Mouse (Mus musculus): ENCODE measurements around the gene Ythdf2.
A peak's percentile ranks its signal among the peaks of the same experiment; 100 is the strongest.

Gene Ythdf2

DNA sequence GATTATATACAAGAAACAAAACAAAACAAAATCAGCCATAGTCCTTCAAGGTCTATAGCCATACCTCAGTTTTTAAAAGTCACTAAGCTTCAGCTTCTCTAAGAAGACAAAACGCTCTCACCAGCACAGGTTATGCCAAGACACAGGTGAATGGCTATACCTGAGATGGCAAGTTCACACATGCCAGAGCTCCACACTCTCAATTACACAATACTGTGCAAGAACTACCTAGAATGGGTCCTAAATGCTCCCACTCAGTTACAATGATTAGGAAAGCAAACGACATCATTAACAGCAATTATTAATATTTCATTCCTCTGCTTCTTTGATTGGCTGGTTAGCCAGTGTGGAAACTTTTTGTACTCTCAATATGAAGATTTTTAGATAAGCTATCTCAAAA, 2.8 kb downstream of the Ythdf2 start:
- no peak for DNase-seq (ENCODE audit: low spot score)

DNA sequence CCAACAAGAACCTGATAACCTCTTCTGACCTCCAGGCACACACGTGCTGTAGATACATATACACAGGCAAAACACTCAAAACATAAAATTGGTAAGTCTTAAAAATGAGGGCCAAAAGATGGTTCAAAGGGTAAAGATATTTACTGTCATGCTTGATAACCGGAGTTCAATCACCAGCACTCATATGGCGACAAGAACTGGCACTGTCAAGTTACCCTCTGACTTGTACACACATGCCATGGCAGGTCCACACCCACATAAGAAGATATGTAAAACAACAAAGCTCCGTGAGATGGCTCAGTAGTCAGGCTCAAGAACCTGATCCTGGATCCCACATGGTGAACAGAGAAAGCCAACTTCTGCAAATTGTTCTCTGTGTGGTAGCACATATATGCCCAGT, 4.8 kb downstream of the Ythdf2 start:
- no peak for DNase-seq (ENCODE audit: low spot score)

DNA sequence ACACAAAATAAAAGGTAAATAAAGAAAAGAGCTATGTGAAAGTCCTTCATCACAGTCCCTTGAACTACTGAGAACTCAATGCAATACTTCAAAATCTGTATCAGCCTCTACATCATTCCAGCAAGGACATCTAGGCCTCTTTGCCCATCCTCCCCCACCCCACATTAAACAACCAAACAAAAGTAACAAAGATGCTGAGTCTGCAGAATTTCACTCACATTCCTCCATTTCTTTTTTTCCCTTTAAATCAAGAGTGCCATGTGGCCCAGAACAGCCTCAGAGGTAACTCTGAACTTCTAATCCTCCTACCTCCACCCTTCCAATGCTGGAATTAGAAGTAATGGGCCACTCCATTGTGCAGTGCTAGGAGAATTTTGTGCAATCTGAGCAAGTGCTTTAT, 13.3 kb downstream of the Ythdf2 start:
- no peak for DNase-seq (ENCODE audit: low spot score)

DNA sequence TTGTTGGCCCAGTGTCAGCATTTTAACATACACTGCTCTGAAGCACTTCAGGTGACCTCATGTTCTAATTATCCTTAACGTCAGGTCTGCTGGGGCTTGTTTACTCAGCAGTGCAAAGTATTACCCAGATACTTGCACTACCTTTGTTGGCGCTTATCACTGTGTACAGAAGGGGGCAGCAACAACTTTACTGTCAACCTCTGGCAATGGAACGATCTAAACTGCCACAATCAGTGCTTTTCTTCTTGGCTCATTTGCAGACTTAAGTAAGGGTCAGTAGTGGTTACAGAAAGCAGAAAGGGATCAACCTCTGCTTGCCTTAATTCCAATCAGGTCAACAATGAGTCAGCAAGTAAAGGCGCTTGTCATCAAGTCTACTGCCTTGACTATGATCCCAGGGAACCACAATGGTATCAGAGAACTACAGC, 13.8 kb downstream of the Ythdf2 start:
- peak; percentile 59 for DNase-seq (ENCODE audit: low spot score)

DNA sequence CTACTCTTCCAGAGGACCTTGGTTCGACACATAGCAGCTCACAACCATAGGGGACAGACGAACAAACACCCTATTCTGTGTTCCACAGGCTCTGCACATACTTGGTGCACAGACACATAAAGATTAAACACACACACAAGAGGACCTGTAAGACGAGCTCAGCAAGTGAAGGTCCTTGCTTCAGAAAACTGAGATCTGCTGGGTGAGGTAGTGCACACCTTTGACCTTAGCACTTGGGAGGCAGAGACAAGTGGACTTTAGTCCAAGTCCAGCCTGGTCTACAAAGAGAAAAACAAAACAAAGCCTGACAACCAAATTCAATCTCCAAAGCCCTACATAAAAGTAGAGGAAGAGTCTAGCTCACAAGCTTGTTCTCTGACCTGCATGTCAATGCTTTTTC, 17.1 kb downstream of the Ythdf2 start:
- DNase-seq (ENCODE audit: low spot score), result no peak

DNA sequence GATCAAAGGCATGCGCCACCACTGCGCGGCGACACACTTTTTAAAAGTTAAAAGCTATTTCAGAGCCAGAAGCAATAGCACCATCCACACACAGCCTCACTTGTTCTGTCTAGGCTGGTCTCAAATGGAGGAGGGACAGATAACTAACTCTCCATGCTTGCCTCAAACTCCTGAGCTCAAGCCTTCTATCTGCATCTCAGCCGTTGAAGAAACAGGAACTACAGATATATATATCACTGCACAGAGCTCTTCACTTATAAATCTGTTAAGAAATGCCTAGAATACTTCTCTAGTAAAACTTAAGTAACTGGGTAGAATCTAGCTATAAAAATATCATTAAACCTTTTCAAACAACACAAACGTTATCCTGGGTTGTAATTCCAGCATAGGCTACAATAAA, 17.7 kb downstream of the Ythdf2 start:
- no peak for DNase-seq (ENCODE audit: low spot score)

DNA sequence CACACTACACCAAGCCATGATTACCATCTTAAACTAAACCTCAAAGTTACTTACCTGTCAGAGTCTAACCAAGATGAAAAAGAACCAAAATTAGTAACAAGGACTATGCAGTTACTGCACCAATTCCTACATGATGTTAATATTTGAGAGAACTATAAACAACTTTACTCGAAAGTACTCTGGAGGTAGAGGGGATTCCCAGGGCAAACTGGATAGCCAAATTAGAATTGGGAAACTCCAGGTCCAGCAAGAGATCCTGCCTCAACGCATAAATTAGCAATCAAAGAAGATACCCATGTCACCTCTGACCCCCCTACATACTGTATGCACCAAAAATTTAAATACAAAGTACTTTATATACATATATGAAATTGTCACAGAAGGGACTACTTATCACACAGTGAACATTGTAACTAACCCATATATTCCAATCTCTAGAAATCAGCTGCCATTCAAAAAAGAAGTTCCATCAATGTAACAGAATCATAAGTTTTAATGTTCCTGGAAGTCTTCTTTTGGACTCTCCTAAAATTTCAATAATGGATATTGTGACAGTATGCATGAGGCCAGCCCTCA, 24.2 kb downstream of the Ythdf2 start:
- DNase-seq (ENCODE audit: low spot score), result no peak

DNA sequence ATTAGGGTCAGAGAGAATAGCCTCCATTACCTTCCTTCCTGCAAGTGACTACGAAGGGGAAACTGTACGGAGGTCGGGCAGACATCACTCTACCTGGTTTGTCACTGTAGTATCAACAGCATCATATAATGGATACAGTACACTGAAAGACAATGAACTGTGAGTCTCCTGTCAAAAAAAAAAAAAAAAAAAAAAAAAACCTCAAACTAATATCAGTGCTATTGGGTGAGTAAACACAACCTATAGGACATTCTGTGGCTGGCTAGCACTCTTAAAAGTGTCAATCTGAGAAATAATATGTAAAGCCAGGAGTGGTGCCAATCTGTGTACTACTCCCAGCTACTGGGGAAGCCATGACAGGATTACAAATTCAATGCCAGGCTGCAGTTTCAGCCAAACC, 28.9 kb downstream of the Ythdf2 start:
- DNase-seq (ENCODE audit: low spot score), result no peak

DNA sequence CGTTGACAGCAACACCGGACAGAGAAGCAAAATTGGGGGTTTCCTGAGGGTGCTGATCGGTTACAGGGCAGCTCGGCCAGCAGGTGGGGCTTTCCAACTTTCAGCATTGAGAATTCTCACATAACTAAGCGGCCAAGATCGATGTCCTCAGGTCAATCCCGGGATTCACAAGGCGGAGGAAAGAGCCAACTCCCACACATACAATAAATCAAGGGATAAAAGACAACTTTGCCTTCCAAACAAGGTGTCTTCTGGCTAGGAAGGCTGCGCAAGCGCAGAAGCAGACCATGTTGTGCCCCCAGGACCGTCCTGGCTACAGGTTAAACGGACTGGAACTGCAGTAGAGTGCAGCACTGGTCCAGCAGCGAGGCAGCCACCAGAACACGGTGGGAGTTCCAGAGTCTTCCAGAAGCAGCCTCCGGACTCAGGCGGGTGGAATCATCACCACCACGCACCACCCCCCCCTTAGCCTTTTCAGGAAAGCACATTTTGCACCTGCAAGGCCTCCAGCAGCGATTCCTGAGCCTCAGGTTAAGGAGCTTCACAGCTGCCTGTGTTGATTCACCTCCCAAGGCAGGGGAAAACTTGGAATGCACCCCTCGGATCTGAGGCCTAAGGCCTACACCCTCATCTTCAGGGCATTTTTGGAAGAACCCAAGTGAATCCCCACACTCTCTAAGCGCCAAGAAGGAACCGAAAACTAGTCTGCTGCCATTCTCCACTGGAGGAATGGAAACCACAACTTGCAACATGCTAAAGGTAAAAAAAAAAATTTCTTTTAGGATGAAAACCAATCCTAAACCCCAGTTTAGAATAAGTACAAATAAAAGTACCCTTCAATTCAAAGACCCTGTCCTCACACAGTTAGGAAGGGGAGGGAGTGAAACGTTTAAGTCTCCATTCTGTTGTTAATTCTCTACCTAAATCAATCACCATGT, 30.1 kb downstream of the Ythdf2 start:
- no peak for DNase-seq (ENCODE audit: low spot score)

DNA sequence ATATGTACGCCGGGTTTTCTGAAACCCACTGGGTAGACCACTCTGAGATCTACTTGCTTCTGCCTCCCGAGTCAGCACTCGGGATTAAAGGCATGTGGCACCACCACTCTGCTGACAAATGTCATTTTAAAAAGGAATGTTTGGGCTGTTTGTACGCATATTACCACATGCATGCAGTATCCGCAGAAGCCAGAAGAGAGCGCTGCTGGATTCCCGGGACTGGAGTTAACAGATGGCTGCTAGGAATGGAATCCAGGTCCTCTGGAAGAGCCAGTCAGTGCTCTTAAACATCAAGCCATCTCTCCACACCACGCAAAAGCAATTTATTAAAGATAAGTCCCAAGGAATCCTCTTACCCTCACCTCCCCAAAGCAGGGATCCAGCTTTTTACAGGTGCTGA, 31.4 kb downstream of the Ythdf2 start:
- DNase-seq (ENCODE audit: low spot score), result peak; percentile 26

DNA sequence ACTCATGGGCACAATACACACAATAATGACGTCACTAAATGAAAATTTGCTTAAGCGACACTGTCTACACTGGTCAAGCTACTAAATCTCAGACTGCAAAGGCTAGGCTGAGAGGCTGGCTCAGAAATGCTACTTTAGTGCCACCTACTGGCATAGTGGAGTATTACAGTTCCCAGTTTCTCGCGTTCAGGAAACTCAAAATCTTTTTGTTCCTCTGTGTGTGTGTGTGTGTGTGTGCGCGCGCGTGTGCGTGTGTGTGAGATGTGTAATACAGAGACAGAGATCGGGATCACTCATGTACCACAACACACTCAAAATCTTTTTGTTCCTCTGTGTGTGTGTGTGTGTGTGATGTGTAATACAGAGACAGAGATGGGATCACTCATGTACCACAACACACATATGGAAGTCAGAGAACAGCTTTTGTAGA, 33.5 kb downstream of the Ythdf2 start:
- DNase-seq (ENCODE audit: low spot score), result peak; percentile 54

DNA sequence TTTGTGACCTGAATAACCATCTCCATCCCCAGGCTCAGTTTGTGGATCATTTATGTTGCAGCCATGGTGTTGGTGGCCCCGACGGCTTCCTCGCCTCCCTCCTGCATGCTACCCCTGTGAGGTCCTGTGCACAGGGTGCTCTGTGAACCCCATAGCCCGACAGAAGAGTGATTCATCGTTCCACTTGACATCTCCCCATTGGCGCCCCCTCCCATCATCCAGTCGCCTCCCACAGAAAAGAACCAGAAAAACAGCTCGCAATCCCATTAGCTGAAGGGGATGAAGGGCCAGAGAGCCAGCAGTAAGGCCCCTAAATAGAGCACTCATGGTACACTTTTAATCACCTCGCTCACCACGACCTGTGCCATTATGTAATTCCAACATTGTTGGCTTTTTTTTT, 35.6 kb downstream of the Ythdf2 start:
- no peak for DNase-seq (ENCODE audit: low spot score)

DNA sequence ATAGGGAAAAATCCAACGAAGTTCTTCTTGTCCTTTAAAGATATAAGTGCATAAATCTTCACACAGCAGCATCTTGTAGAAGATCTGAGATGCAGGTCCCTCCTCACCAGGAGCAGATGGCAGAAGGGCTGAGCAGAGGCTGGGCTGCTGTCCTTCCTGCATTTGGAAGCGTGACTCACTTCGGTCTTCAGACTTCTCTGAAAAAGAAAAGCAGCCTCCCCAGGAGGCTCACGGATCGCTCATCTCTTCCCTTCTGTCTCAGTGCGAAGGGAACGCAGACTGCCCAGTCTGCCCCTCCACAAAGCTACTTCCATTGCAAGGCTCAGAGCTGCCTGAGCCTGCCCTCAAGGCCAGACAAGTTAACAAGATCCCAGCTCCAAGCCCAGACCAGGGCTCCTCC, 41.2 kb downstream of the Ythdf2 start:
- no peak for DNase-seq (ENCODE audit: low spot score)

DNA sequence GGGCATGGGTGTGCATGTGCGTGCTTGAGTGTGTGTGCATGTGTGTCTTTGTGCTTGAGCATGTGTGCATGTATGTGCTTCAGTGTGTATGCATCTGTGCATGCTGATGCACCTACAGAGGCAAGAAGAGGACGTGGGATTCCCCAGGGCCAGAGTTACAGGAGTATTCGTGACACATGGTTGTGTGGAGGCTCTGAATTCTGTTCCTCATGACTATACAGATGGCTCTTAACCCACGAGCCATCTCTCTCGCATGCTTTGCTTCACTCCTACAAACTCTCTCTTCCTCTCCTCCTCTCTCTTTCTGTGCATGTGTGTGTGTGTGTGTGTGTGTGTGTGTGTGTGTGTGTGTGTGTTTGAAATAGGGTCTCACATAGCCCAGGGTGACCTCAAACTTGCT, 42.3 kb downstream of the Ythdf2 start:
- no peak for DNase-seq (ENCODE audit: low spot score)

DNA sequence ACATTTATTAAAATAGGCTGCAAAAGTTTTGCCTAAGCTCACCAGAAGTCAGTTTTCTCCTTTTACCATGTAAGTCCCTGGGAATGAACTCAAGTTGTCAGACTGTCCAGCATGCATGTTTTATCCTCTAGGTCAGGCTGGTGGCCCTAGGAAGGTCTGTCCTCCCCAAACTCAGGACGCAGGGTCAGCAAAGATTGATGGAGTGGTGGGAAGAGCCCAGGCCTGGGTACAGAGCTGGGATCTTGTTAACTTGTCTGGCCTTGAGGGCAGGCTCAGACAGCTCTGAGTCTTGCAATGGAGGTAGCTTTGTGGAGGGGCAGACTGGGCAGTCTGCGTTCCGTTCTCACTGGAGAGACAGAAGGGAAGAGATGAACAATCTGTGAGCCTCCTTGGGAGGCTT, 42.8 kb downstream of the Ythdf2 start:
- no peak for DNase-seq (ENCODE audit: low spot score)

DNA sequence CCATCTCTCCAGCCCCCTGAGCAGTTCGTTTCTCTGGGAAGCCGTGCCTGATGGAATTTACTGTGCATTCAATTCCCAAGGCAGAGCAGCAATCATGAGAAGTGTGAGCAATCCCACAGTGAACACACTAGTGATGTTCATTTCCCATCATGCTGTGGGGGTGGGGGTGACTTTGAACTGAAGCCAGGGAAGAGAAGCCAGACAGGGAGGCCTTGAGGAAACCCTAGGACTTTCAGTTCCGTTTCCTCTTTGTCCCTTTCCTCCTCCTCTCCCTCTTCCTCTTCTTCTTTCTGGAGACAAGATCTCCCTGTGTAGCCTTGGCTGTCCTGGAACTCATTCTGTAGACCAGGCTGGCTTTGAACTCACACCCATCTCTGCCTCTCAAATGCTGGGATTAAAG, 44.7 kb downstream of the Ythdf2 start:
- DNase-seq (ENCODE audit: low spot score), result peak; percentile 7

DNA sequence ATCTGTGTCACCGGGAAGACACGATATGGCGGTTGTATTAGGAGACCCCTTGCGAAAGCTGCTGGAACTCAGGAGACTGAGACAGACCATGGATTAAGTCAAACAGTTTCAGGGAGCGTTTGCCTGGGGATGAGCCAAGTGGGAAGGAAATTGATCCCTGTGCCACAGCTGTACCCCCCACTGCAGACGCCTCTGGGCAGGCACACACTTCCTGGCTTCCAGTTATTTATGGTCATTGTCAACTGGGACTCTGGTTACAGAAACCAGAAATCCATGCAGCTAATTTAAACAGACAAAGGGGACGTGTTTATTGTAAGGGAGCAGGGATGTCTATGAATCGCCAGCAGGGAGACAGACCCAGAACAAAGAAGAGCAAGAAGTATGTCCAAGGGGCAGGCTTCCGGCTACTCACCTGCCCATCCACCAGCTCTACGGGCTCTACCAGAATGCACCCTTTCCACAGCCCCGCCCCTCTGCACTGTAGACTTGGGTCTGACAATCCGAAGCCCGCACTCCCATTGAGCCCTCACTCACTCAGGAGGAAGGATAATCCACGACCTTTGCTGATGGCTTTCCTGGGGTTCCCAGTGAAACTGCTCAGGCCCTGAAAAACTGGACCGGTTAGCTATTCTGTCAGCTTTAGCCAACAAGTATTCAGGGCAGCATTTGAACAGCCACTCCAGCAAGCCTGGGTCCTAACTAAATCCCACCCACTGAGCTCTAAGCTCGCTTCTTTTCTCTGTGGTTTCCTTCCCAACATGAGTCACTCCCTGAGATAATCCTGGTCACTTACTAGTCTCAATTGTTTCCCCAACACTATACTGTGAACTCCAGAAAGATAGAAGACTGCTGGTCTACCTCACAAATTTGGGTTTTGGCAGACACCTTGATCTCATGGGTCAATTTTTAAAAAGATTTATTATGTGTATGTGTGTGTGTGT, 45.5 kb downstream of the Ythdf2 start:
- no peak for DNase-seq (ENCODE audit: low spot score)

DNA sequence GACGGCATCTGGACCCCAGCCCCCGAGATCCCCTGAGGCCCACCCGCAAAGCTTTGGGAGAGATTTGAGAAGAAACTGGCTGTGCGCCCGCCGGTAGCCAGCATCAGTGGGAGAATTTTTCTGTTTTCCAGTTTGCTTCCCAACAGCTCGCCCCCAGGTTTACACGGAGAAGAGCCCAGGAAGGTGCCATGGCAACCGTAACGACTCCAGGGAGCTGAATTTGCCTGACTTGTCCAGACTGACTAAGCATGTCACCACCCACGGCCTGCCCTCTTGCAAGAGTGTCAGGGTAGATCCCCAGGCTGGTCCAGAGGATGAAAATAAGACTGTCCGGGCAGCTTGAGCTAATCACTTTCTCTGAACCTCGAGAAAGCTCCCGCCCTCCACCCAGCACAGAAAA, 46.4 kb downstream of the Ythdf2 start:
- no peak for DNase-seq (ENCODE audit: low spot score)

DNA sequence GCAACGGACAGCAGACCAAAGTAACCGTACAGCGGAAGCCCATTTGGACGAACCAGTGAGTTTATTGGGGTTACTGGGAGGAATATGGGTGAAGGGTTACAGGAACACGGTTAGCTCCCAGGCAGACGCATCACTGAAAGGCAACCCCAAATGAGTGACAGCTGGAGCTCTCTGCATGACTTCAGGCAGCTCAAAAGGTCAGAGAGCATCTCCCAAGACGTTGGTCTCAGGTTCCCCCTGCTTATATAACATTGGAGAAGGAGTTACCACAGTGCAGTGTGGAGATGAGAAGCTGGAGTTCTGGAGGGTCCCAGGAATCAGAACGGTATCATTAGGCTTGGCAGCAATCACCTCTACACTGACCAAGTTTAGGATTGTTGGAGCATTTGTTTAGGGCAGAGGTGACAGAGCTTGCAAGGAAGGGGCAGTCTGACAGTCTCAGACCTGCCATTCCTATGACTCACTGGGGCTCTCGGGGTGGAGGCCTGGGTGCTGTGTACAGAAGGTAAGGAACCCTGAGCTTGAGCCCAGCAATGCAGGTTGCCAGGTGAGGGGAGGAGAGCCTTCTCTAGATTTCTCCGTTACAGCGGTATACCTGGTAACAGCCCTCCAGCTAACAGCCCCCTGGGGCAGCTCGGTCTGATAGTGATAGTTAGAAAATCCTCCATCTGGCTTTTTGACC, 55.0 kb downstream of the Ythdf2 start:
- no peak for DNase-seq (ENCODE audit: low spot score)

DNA sequence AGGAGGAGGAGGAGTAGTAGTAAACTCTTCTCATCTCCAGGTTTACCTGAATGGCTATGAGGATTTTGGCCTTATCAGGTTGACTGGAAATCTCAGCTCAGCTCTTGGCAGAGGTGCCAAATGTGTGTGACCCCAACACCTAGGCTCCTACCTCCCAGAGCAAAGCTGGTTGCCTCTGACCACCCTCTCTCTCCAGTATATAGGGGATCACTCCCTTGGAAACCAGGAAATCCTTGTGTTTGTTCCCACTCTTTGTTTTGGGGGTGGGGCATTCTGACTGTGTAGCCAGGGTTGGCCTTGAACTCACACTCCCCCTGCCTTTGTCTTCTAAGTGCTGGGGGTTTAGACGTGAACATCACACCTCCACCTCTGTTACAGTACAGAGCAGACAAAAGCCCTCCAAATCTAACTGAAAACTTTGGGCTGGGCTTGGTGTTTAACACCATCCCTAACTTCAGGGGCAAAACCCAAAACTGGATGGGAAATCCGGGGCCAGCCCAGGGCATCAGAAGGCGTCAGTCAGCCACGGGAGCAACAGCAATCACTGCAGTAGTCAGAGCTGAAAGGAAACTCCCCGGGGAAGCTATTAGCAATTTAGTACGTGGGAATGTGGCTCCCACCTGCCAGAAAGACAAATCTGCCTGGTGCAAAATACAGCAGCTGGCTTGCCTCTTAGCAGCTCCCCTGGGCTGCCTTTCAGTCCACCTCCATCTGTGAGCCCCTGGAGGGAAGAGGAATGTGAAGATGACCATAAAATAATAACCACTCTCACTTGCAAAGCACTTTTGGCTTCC, 57.0 kb downstream of the Ythdf2 start:
- no peak for DNase-seq (ENCODE audit: low spot score)

DNA sequence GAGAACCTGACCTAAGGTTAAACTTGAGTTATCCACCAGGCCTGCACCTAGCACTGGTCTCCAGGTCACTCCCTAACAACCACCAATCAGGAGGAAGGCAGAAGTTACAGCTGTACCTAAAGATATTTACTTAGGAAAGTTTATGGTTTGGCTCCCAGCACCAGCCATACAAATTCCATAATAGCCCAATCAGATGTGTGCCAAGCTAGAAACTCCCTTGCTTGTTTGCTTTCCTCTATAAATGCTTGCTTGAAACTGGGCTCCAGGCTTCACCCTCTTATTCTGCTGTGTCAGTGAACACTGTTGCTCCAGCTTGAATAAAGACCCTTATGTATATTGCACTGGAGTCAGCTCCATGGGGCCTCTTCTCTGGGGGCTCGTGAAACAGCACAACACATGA, 60.4 kb downstream of the Ythdf2 start:
- DNase-seq (ENCODE audit: low spot score), result peak; percentile 17

Measured in lung, postnatal 25 days (tissue).